Mouse (Mus musculus) E14TG2a.4 (cell line): ENCODE measurements around the gene Pheta2.

Experiments used
- CTCF ChIP-seq: conservative IDR thresholded peaks from 2 replicates; pipeline ENCODE4 v1.5.1; 2014; ENCODE audit warnings: low read length
- NANOG ChIP-seq: IDR thresholded peaks from 2 replicates; pipeline ENCODE4 v1.6.1; 2014; ENCODE audit warnings: borderline replicate concordance, low read length, mixed read lengths
- POU5F1 ChIP-seq: IDR thresholded peaks from 2 replicates; pipeline ENCODE4 v1.6.1; 2014; ENCODE audit warnings: low read length, borderline replicate concordance

DNA sequence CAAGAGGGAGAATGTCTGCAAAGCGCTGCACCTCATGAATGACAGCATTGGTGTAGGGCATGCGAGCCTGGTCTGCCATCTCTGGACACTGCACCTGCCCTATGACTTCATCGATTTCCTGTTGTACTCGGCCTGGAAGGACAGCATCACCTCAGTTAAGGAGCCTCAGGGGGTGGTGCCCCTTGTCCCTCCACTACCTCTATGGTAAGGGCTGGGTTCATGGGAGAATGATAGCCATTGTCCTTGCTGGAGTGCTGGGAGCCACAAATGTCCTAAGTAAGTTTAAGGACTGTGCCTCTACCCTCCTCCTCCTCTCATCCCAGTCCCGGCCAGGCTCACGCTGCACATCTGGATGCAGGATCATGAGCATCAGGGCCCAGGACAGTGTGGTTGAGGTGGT, 33.7 kb downstream of the Pheta2 start:
- TF ChIP-seq CTCF (no peak), NANOG (no peak), POU5F1 (no peak)
